Mouse (Mus musculus) forebrain, postnatal 0 days (tissue): ENCODE results near the gene Rbpms2. TPM values are rescaled to one million over a fixed set of nuclear protein-coding genes. Genes with fewer than 3 reads are reported as not detected.

Experiments used
- ATAC-seq: fragments of 200-750 bp; cut with Nextera tagmentation; 2 replicates; pipeline ENCODE4 v1.8.0; 2017; ENCODE audit warnings: mild to moderate bottlenecking, moderate library complexity
- DNase-seq: peaks from one replicate; pipeline ENCODE4 v3.0.0-alpha.2; 2015
- H3K27ac ChIP-seq: fragments of 300-500 bp; sonication (generic); 2 replicates; pipeline ENCODE4 v1.5.1; 2014; ENCODE audit warnings: low read depth, mild to moderate bottlenecking, antibody characterized with exemption, low read length, moderate library complexity, mixed read lengths
- H3K27me3 ChIP-seq: fragments of 300-500 bp; sonication (generic); 2 replicates; pipeline ENCODE4 v1.6.1; 2014; ENCODE audit warnings: mild to moderate bottlenecking, low read length, mixed read lengths; ENCODE audit not compliant: insufficient read depth
- H3K36me3 ChIP-seq: fragments of 300-500 bp; sonication (generic); 2 replicates; pipeline ENCODE4 v1.6.1; 2014; ENCODE audit warnings: mild to moderate bottlenecking, moderate library complexity; ENCODE audit not compliant: insufficient read depth
- H3K4me1 ChIP-seq: fragments of 300-500 bp; sonication (generic); 2 replicates; pipeline ENCODE4 v1.6.1; 2014; ENCODE audit warnings: antibody characterized with exemption; ENCODE audit not compliant: insufficient read depth
- H3K4me2 ChIP-seq: fragments of 300-500 bp; sonication (generic); 2 replicates; pipeline ENCODE4 v1.6.1; 2014; ENCODE audit warnings: low read depth, mild to moderate bottlenecking, moderate library complexity
- H3K4me3 ChIP-seq: fragments of 300-500 bp; sonication (generic); 2 replicates; pipeline ENCODE4 v1.5.1; 2014; ENCODE audit warnings: low read depth, low read length, mixed read lengths
- H3K9ac ChIP-seq: fragments of 300-500 bp; sonication (generic); 2 replicates; pipeline ENCODE4 v1.6.1; 2014; ENCODE audit warnings: mild to moderate bottlenecking
- H3K9me3 ChIP-seq: fragments of 300-500 bp; sonication (generic); 2 replicates; pipeline ENCODE4 v1.6.1; 2016; ENCODE audit warnings: low read length
- CTCF ChIP-seq: sonication (generic); IDR thresholded peaks from 2 replicates; pipeline ENCODE4 v1.5.1; 2016; ENCODE audit warnings: antibody characterized with exemption, control low read depth, low read depth
- WGBS: fragments of 180-500 bp; shearing (Covaris S2); extraction: QIAGEN DNeasy Blood & Tissue Kit; methylation state at CpG from one replicate; pipeline ENCODE4 v1.1.7; 2014; 5-methylcytosine and 5-hydroxymethylcytosine counted together
- polyA plus RNA-seq: library from polyadenylated mRNA; unstranded; fragments of >200 nt; fragmentation: Nextera tagmentation; extraction: Ambion mirVana; gene quantifications from 2 replicates; pipeline ENCODE4 v1.2.1, GENCODE M21; 2015
- total RNA-seq: library from RNA; depleted of rRNA; stranded (reverse); fragments of >200 nt; gene quantifications from 2 replicates; pipeline ENCODE4 v1.2.3, GENCODE M21; 2014

Rbpms2 gene
- total and polyA plus RNA-seq, 2 experiments from 2014 or later: 1.6 to 3.3 TPM

GRCm38 (mm10) chr9:65635766-65636165 lies 6.3 kb downstream of the Rbpms2 start:
- H3K4me3 ChIP-seq: no peak overlapping the region

GRCm38 (mm10) chr9:65636926-65637325 lies 7.5 kb downstream of the Rbpms2 start:
- Histone ChIP-seq H3K36me3 (no peaks in the 10 kb centered on the region), H3K4me3 (no peak overlapping the region), H3K9ac (no peak overlapping the region), H3K4me1 (no peaks in the 10 kb centered on the region), H3K9me3 (no peaks in the 10 kb centered on the region), H3K4me2 (no peak overlapping the region), H3K27ac (no peak overlapping the region), H3K27me3 (0 out of 2 replicates have a peak, but pooled peaks cover 2% of the 10 kb centered on the region)
- no peak for TF ChIP-seq CTCF
- WGBS: 85% methylated on average over 4 of the region's 4 CpGs
- DNase-seq (no peak), ATAC-seq (no peak)

More at GRCm38 (mm10) chr9:65635766-65636165, 6.3 kb downstream of the Rbpms2 start:
- no peaks in the 10 kb centered on the region for H3K9me3 ChIP-seq
- DNase-seq: no peak
- WGBS: 53% methylated on average over 1 of the region's 1 CpGs
- no peak overlapping the region for H3K4me2 ChIP-seq
- peaks cover 14% of the 10 kb centered on the region; the same call in 1 of the 2 replicates for H3K27me3 ChIP-seq
- ATAC-seq: no peak
- TF ChIP-seq CTCF: no peak
- H3K36me3 ChIP-seq: no peaks in the 10 kb centered on the region
- H3K9ac ChIP-seq: no peak overlapping the region
- H3K4me1 ChIP-seq: no peaks in the 10 kb centered on the region
- no peak overlapping the region for H3K27ac ChIP-seq

- ATAC-seq (no peak), DNase-seq (no peak)
- Histone ChIP-seq H3K27ac (no peak overlapping the region), H3K9ac (no peak overlapping the region), H3K36me3 (no peaks in the 10 kb centered on the region), H3K4me1 (no peaks in the 10 kb centered on the region), H3K4me3 (no peak overlapping the region), H3K9me3 (no peaks in the 10 kb centered on the region), H3K27me3 (no peaks in the 10 kb centered on the region), H3K4me2 (no peak overlapping the region)
- TF ChIP-seq CTCF: no peak
- WGBS: 63% methylated on average over 5 of the region's 5 CpGs
Measured at GRCm38 (mm10) chr9:65639065-65639464, 9.6 kb downstream of the Rbpms2 start.

GRCm38 (mm10) chr9:65640838-65641410 lies 11.5 kb downstream of the Rbpms2 start:
- no peaks in the 10 kb centered on the region for H3K36me3 ChIP-seq
- H3K4me3 ChIP-seq: no peak overlapping the region
- ATAC-seq (no peak), DNase-seq (no peak)
- H3K4me1 ChIP-seq: no peaks in the 10 kb centered on the region
- H3K9ac ChIP-seq: no peak overlapping the region
- H3K9me3 ChIP-seq: no peaks in the 10 kb centered on the region
- no peaks in the 10 kb centered on the region for H3K27me3 ChIP-seq
- 14% methylated on average over 5 of the region's 5 CpGs for WGBS
- H3K27ac ChIP-seq: no peak overlapping the region
- no peak overlapping the region for H3K4me2 ChIP-seq
- TF ChIP-seq CTCF: no peak

- Histone ChIP-seq H3K9ac (no peak overlapping the region), H3K4me2 (no peak overlapping the region), H3K27me3 (no peaks in the 10 kb centered on the region), H3K4me1 (no peaks in the 10 kb centered on the region), H3K4me3 (no peak overlapping the region), H3K9me3 (no peaks in the 10 kb centered on the region), H3K36me3 (no peaks in the 10 kb centered on the region), H3K27ac (no peak overlapping the region)
- TF ChIP-seq CTCF: no peak
- WGBS: 13% methylated on average over 12 of the region's 12 CpGs
- DNase-seq (no peak), ATAC-seq (no peak)
Measured at GRCm38 (mm10) chr9:65641446-65642052, 12.1 kb downstream of the Rbpms2 start.

GRCm38 (mm10) chr9:65642546-65642945 lies 13.1 kb downstream of the Rbpms2 start:
- Histone ChIP-seq H3K9ac (no peak overlapping the region), H3K4me1 (no peaks in the 10 kb centered on the region), H3K4me2 (no peak overlapping the region), H3K27ac (no peak overlapping the region), H3K27me3 (no peaks in the 10 kb centered on the region), H3K4me3 (no peak overlapping the region), H3K36me3 (no peaks in the 10 kb centered on the region), H3K9me3 (no peaks in the 10 kb centered on the region)
- ATAC-seq (no peak), DNase-seq (no peak)
- no peak for TF ChIP-seq CTCF

GRCm38 (mm10) chr9:65644960-65645359 lies 15.5 kb downstream of the Rbpms2 start:
- TF ChIP-seq CTCF: no peak
- H3K9me3 ChIP-seq: no peaks in the 10 kb centered on the region
- H3K27me3 ChIP-seq: no peaks in the 10 kb centered on the region
- H3K4me1 ChIP-seq: no peaks in the 10 kb centered on the region
- H3K27ac ChIP-seq: no peak overlapping the region
- WGBS: 80% methylated on average over 4 of the region's 4 CpGs
- no peaks in the 10 kb centered on the region for H3K36me3 ChIP-seq
- no peak overlapping the region for H3K4me3 ChIP-seq
- H3K9ac ChIP-seq: no peak overlapping the region
- ATAC-seq (no peak), DNase-seq (no peak)
- no peak overlapping the region for H3K4me2 ChIP-seq
